Mouse (Mus musculus): ENCODE data around the gene Amotl1. TPM values are rescaled to one million over a fixed set of nuclear protein-coding genes. Genes with fewer than 3 reads are reported as not detected.

Amotl1 gene
- polyA plus RNA-seq (2015; fragmentation: Nextera tagmentation; extraction: Ambion mirVana): 8.5 and 9.6 TPM in 2 replicates

DNA sequence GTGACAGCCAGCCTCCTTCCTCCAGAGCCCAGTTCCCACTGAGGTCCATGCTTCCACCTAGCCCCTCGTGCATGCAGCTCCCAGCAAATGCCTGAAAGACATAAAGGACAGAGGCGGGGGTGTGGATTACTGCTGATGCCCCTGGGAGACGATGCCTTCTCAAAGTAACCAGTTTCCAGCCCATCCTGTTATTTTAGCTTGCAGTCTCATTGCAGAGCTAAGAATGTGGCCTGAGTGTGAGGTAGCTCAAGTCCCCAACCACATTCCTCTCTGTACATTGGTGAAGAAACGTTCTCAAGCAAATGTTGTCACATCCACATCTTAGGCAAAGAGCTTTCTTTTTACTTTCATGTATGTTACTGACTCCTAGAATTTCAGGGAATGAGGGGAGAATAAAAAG lies at the start of gene Amotl1:
Amotl1 (minus strand) TSS at position 101 of the 400 bp plus-strand sequence.

DNA sequence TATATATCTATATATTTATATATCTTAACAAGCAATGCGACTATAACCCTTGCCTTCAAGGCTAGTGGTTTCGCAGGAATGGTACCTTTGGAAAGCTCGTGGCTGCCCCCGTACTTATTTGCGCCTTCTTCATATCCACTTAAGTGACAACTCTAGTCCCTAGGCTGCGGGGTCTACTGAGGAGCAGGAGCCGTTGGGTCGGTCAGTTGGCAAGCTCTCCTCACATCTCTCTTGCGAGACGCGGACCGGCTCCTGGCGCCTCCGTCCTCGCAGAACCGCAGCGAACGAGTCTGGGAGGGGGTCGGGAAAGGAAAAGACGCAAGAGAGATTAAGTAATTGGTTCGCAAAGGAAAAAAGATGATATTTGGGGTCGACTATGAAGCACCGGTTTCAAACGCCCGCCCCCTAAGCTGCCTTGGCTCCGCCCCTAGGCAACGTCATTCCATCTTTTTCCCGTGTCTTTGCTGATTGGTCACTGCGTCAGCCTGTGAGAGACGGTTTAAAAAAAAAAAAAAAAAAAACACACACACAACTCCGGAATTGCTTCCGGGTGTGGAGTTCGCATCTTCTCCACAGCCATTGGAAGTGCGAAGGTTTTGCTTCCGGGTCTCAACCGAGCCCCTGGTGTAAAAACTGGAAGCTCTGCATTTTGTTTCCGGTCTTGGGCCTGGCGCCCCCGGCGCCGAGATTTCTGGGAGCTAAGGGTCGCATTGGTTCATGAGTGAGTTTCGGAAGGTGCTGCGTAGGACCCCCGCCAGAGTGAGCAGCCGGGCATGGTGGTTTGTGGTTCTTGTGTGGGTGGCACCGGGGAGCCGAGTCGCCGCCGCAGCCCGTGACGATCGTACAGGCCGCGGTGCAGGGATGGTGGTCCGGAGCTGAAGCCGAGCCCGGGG lies 144.6 kb downstream of the Amotl1 start, which contains the start of the genes Kdm4d and Cwc15:
Kdm4d (minus strand) TSS at position 460 of the 893 bp plus-strand sequence.
Cwc15 (plus strand) TSS at position 595 of the 893 bp plus-strand sequence.

Other genes starting within 250 kb of the Amotl1 start
- 0.58 and 0.70 TPM in 2 replicates for gene Kdm4d, start 144.6 kb downstream of the Amotl1 start, polyA plus RNA-seq (2015; fragmentation: Nextera tagmentation; extraction: Ambion mirVana)
- gene Cwc15, start 144.4 kb downstream of the Amotl1 start, polyA plus RNA-seq (2015; fragmentation: Nextera tagmentation; extraction: Ambion mirVana): 124 and 159 TPM in 2 replicates
- gene Piwil4, start 95.7 kb upstream of the Amotl1 start, polyA plus RNA-seq (2015; fragmentation: Nextera tagmentation; extraction: Ambion mirVana): 0.06 and 0.39 TPM in 2 replicates
- gene Fut4, start 107.3 kb upstream of the Amotl1 start, polyA plus RNA-seq (2015; fragmentation: Nextera tagmentation; extraction: Ambion mirVana): 1.3 TPM in 2 replicates
- gene 1700012B09Rik, start 126.0 kb upstream of the Amotl1 start, polyA plus RNA-seq (2015; fragmentation: Nextera tagmentation; extraction: Ambion mirVana): not detected in 2 replicates
- 7.8 and 14.5 TPM in 2 replicates for gene Mre11a, start 139.6 kb upstream of the Amotl1 start, polyA plus RNA-seq (2015; fragmentation: Nextera tagmentation; extraction: Ambion mirVana)
- gene Ankrd49, start 139.8 kb upstream of the Amotl1 start, polyA plus RNA-seq (2015; fragmentation: Nextera tagmentation; extraction: Ambion mirVana): 18.2 and 27.2 TPM in 2 replicates
- 0.06 TPM in 1 of 2 replicates, not detected in the other for gene Gpr83, start 215.2 kb upstream of the Amotl1 start, polyA plus RNA-seq (2015; fragmentation: Nextera tagmentation; extraction: Ambion mirVana)

Data from adrenal gland, postnatal 0 days (tissue).